Mouse (Mus musculus): ENCODE measurements at regions not wholly inside any gene's neighbourhood (a gene's known extent, or its start where the extent isn't known, plus 50 kb on each side); places are given as distances from the start of the nearest gene placed in this dataset.
A peak's percentile ranks its signal among the peaks of the same experiment; 100 is the strongest.

DNA sequence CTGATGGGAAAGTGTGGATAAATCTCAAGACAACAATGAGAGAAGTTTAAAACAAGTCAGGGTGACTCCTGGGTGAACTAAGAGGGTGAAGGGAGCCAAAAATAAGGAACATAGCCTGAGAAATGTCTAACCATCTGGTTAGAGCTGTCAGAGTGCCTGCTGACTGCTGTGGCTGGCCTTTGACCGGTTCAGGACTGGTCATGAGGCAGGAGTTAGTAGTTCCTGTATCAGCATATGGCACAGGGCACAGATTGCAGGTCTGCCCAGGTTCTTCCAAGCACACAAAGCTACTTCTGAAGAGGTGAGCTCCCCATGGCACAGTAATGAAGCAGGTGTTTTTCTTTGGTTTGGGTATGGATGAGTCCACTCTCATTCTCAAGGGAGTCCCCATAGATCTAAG, 302.0 kb downstream of the Cd109 start:
- no peak overlapping the region for H3K27ac ChIP-seq
- H3K9ac ChIP-seq, result no peak overlapping the region
- H3K4me3 ChIP-seq, result no peak overlapping the region
- H3K4me2 ChIP-seq, result no peak overlapping the region
- ATAC-seq (ENCODE audit: insufficient number of reproducible peaks, low FRiP score, low TSS enrichment, low read depth), result no peak
- no peaks in the 10 kb centered on the region for H3K9me3 ChIP-seq
- no peaks in the 10 kb centered on the region for H3K27me3 ChIP-seq
- H3K4me1 ChIP-seq, result no peaks in the 10 kb centered on the region
- 76% methylated on average over 1 of the region's 1 CpGs for WGBS
- H3K36me3 ChIP-seq, result no peaks in the 10 kb centered on the region

- peak overlapping the region; percentile 38 for H3K27ac ChIP-seq
- H3K27me3 ChIP-seq, result no peaks in the 10 kb centered on the region
- no peak overlapping the region for H3K9ac ChIP-seq
- 41% methylated on average over 7 of the region's 7 CpGs for WGBS
- peak; percentile 79 for ATAC-seq (ENCODE audit: insufficient number of reproducible peaks, low FRiP score, low TSS enrichment, low read depth)
- H3K36me3 ChIP-seq, result no peaks in the 10 kb centered on the region
- no peak overlapping the region for H3K4me2 ChIP-seq
- H3K9me3 ChIP-seq, result no peaks in the 10 kb centered on the region
- H3K4me1 ChIP-seq, result no peaks in the 10 kb centered on the region
- no peak overlapping the region for H3K4me3 ChIP-seq
Measured at GRCm38 (mm10) chr9:78925977-78926593, 310.7 kb downstream of the Cd109 start.

- no peak overlapping the region for H3K27ac ChIP-seq
- no peak for ATAC-seq (ENCODE audit: insufficient number of reproducible peaks, low FRiP score, low TSS enrichment, low read depth)
- H3K4me2 ChIP-seq, result no peak overlapping the region
- H3K9me3 ChIP-seq, result no peaks in the 10 kb centered on the region
- no peak overlapping the region for H3K9ac ChIP-seq
- no peaks in the 10 kb centered on the region for H3K36me3 ChIP-seq
- no peaks in the 10 kb centered on the region for H3K4me1 ChIP-seq
- H3K27me3 ChIP-seq, result no peaks in the 10 kb centered on the region
- H3K4me3 ChIP-seq, result no peak overlapping the region
Measured at GRCm38 (mm10) chr9:78941648-78942047, 326.3 kb downstream of the Cd109 start.

GRCm38 (mm10) chr9:78964813-78965212, 349.5 kb downstream of the Cd109 start:
- no peak for ATAC-seq (ENCODE audit: insufficient number of reproducible peaks, low FRiP score, low TSS enrichment, low read depth)
- H3K27me3 ChIP-seq, result no peaks in the 10 kb centered on the region
- H3K36me3 ChIP-seq, result no peaks in the 10 kb centered on the region
- H3K9ac ChIP-seq, result no peak overlapping the region
- 19% methylated on average over 1 of the region's 1 CpGs for WGBS
- H3K4me2 ChIP-seq, result no peak overlapping the region
- H3K27ac ChIP-seq, result peak overlapping the region; percentile 75
- no peaks in the 10 kb centered on the region for H3K9me3 ChIP-seq
- no peak overlapping the region for H3K4me3 ChIP-seq
- peaks cover 5% of the 10 kb centered on the region for H3K4me1 ChIP-seq

DNA sequence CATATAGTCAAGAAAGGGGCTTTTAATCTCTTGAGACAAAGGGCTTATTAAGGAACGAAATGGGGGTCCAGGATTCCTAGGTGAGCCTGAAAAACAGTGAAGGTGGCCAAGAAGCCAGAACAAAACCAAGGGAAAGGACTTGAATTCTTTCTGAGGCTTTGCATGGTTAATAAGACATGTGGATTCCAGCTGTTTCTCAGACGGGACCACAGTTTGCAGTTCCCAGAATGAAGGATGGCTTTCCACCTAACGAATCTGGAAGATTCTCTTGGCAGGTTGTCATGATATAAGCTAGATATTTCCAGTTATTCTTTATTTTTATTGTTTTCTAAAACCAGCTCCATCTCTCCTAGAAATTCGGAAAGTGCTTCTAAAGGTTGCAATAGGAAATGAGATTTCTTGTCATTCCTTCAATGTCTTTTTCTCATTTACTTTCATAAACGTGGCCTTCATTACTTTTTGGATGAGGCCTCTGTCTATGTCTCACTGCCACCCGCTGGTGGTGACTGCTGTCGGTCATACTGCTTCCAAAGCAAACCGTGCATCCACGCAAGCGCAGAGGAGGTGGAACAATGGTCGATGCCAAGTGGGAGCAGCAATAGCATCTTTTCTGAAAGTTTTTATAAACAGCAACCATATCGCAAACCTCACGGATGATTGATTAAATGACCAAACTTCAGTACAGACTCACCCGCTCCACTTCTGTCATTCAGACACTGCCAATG, 350.0 kb downstream of the Cd109 start:
- H3K4me1 ChIP-seq, result peaks cover 5% of the 10 kb centered on the region
- H3K36me3 ChIP-seq, result no peaks in the 10 kb centered on the region
- no peak overlapping the region for H3K4me2 ChIP-seq
- no peak for ATAC-seq (ENCODE audit: insufficient number of reproducible peaks, low FRiP score, low TSS enrichment, low read depth)
- no peaks in the 10 kb centered on the region for H3K27me3 ChIP-seq
- H3K4me3 ChIP-seq, result no peak overlapping the region
- no peak overlapping the region for H3K9ac ChIP-seq
- no peaks in the 10 kb centered on the region for H3K9me3 ChIP-seq
- 58% methylated on average over 14 of the region's 14 CpGs for WGBS
- peak overlapping the region; percentile 75 for H3K27ac ChIP-seq

DNA sequence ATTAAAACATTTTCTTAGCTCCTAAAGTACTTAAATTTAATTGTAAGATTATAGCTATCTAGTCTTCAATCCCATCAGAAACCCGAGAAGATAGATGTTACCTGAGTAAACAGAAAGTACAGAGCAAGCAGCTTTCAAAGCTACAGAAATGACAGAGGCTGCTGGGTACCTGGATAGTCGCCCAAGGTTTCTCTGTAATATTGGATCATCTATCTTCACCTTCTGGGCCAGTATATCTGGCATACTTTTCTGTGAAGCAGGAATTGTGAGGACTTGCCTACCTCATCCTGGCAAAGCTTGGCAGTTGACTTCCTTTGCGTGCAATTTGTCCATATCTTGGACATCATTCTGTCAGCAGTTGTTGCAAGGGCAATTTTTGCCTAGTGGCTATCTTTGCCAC, 356.4 kb downstream of the Cd109 start:
- Histone ChIP-seq H3K27me3 (no peaks in the 10 kb centered on the region), H3K4me1 (no peaks in the 10 kb centered on the region), H3K9me3 (no peaks in the 10 kb centered on the region), H3K9ac (no peak overlapping the region), H3K4me3 (no peak overlapping the region), H3K27ac (no peak overlapping the region), H3K36me3 (no peaks in the 10 kb centered on the region), H3K4me2 (no peak overlapping the region)
- ATAC-seq (ENCODE audit: insufficient number of reproducible peaks, low FRiP score, low TSS enrichment, low read depth), result no peak
- WGBS, result 77% methylated on average over 3 of the region's 3 CpGs

DNA sequence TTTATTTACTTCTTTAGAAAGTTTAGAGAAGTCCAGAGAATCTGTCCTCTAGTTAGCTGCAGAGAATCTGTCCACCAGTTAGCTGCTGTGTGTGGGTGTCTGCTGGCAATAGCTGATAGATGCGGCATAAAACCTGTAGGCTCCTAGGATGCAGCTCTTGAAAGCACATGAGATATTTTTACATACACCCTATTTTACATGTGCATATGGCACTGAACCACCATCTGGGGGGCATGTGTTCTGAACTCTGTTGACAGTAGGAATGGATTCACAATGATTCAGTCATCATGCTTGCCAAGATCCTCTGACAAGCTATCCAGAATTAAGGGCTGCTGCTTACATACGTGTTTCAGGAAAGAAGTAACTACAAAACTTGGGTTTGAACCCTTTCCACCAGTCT, 368.4 kb downstream of the Cd109 start:
- no peak overlapping the region for H3K9ac ChIP-seq
- H3K27me3 ChIP-seq, result no peaks in the 10 kb centered on the region
- H3K4me1 ChIP-seq, result no peaks in the 10 kb centered on the region
- 69% methylated on average over 2 of the region's 2 CpGs for WGBS
- no peak overlapping the region for H3K27ac ChIP-seq
- H3K4me3 ChIP-seq, result no peak overlapping the region
- no peaks in the 10 kb centered on the region for H3K36me3 ChIP-seq
- H3K9me3 ChIP-seq, result no peaks in the 10 kb centered on the region
- no peak overlapping the region for H3K4me2 ChIP-seq
- ATAC-seq (ENCODE audit: insufficient number of reproducible peaks, low FRiP score, low TSS enrichment, low read depth), result no peak

GRCm38 (mm10) chr9:78985184-78985864, 370.0 kb downstream of the Cd109 start:
- no peaks in the 10 kb centered on the region for H3K36me3 ChIP-seq
- no peaks in the 10 kb centered on the region for H3K27me3 ChIP-seq
- H3K4me3 ChIP-seq, result no peak overlapping the region
- H3K27ac ChIP-seq, result no peak overlapping the region
- H3K9me3 ChIP-seq, result no peaks in the 10 kb centered on the region
- H3K4me1 ChIP-seq, result no peaks in the 10 kb centered on the region
- no peak for ATAC-seq (ENCODE audit: insufficient number of reproducible peaks, low FRiP score, low TSS enrichment, low read depth)
- H3K9ac ChIP-seq, result no peak overlapping the region
- 73% methylated on average over 5 of the region's 5 CpGs for WGBS
- no peak overlapping the region for H3K4me2 ChIP-seq

DNA sequence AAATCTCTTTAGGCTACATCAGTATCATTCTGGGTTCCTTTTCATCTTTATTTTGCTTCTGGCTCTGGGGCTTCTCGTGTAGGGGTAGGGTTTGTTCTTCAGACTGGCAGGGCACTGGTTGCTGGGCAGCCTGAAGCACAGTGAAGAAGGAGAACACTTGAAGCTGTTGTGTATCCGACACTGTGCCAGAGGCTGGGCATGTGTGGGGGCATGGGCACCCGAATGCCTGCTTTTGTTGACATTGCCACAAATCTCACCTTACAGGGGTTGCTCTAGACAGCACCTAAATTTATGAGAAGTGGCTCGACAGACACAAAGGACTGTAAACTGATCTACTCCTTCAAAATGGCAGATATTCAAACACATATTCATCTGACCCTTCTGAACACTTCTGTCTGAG, 376.0 kb downstream of the Cd109 start:
- H3K9ac ChIP-seq, result no peak overlapping the region
- WGBS, result 48% methylated on average over 4 of the region's 4 CpGs
- H3K27me3 ChIP-seq, result no peaks in the 10 kb centered on the region
- 0 out of 2 replicates have a peak, but pooled peaks cover 3% of the 10 kb centered on the region for H3K4me1 ChIP-seq
- no peak for ATAC-seq (ENCODE audit: insufficient number of reproducible peaks, low FRiP score, low TSS enrichment, low read depth)
- H3K4me2 ChIP-seq, result no peak overlapping the region
- H3K4me3 ChIP-seq, result no peak overlapping the region
- H3K9me3 ChIP-seq, result no peaks in the 10 kb centered on the region
- no peaks in the 10 kb centered on the region for H3K36me3 ChIP-seq
- no peak overlapping the region for H3K27ac ChIP-seq

DNA sequence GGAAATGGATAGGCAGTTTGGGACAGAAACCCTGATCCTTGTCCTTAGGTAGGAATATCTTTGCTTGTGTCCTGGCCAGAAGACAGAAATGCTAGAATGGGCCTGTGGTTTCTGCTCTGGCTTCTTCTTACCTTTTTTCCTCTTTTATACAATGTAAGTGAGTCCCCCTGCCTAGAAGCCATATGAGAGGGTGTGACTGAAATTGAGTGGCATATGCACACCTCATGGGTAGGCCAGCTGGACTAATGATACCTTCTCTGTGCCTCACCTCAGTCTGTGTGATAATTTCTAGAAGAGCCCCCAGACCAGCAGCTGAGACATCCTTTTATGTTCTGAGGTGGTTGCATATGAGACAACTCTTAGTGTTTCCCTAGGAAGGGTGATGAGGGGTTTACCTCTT, 385.7 kb downstream of the Cd109 start:
- H3K9me3 ChIP-seq, result no peaks in the 10 kb centered on the region
- H3K36me3 ChIP-seq, result no peaks in the 10 kb centered on the region
- no peak overlapping the region for H3K4me3 ChIP-seq
- no peak for ATAC-seq (ENCODE audit: insufficient number of reproducible peaks, low FRiP score, low TSS enrichment, low read depth)
- H3K27ac ChIP-seq, result no peak overlapping the region
- no peak overlapping the region for H3K9ac ChIP-seq
- H3K27me3 ChIP-seq, result no peaks in the 10 kb centered on the region
- H3K4me1 ChIP-seq, result no peaks in the 10 kb centered on the region
- no peak overlapping the region for H3K4me2 ChIP-seq

GRCm38 (mm10) chr9:79001930-79002329, 386.6 kb downstream of the Cd109 start:
- H3K9me3 ChIP-seq, result no peaks in the 10 kb centered on the region

DNA sequence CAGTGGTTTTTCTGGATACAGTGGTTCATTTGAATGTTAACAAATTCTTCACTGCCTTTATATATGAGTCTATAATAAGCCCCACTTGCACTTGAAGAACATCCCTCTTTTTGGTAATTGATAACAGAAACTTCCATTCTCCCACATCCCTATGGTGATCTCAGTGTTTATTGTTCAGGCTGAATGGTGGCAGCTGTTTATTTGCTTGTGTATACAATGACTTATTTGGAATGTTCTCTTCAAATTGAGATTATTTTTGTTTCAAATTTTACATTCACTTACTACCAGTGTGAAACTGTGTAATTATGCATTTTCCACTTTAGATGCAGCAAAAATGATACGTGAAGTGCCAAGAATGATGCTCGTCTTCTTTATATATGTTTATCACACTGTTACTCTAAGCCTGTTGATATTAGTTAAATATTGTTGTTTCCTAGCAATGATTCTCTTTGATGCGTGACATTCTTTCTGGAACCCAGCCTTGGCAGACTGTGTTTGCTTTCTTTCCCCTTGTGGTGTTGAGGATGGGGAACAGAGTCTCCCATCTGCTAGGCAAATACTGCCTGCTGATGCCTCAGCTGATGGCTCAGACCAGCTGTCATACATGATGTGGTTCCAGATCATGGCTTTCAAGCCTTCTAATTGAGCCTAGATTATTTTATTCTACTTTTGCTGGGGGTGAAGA, 389.1 kb downstream of the Cd109 start:
- Histone ChIP-seq H3K4me1 (no peaks in the 10 kb centered on the region), H3K9ac (no peak overlapping the region), H3K27ac (no peak overlapping the region), H3K36me3 (no peaks in the 10 kb centered on the region), H3K9me3 (no peaks in the 10 kb centered on the region), H3K4me3 (no peak overlapping the region), H3K4me2 (no peak overlapping the region), H3K27me3 (no peaks in the 10 kb centered on the region)
- WGBS, result 74% methylated on average over 3 of the region's 3 CpGs
- no peak for ATAC-seq (ENCODE audit: insufficient number of reproducible peaks, low FRiP score, low TSS enrichment, low read depth)

More at GRCm38 (mm10) chr9:79001930-79002329, 386.6 kb downstream of the Cd109 start:
- Histone ChIP-seq H3K27me3 (no peaks in the 10 kb centered on the region), H3K4me3 (no peak overlapping the region), H3K9ac (no peak overlapping the region), H3K4me1 (no peaks in the 10 kb centered on the region), H3K27ac (no peak overlapping the region), H3K36me3 (no peaks in the 10 kb centered on the region), H3K4me2 (no peak overlapping the region)
- 56% methylated on average over 1 of the region's 1 CpGs for WGBS
- peak; percentile 55; the same call in 1 of the 2 replicates for ATAC-seq (ENCODE audit: insufficient number of reproducible peaks, low FRiP score, low TSS enrichment, low read depth)

Measured in limb, embryonic 15.5 days (tissue).